Mouse (Mus musculus) embryonic fibroblast, embryonic 13.5 days (primary cell): ENCODE data around the gene Astl. TPM values are rescaled to one million over a fixed set of nuclear protein-coding genes. Genes with fewer than 3 reads are reported as not detected.

ENCODE experiments used
- H3K27ac ChIP-seq: 2 replicates; pipeline ENCODE4 v1.5.1; 2012; ENCODE audit warnings: low read length, control low read depth, inconsistent platforms; ENCODE audit not compliant: insufficient read depth
- H3K4me1 ChIP-seq: 2 replicates; pipeline ENCODE4 v1.6.1; 2011; ENCODE audit warnings: low read length; ENCODE audit not compliant: control insufficient read depth, insufficient read depth
- H3K4me3 ChIP-seq: 2 replicates; pipeline ENCODE4 v1.5.1; 2011; ENCODE audit warnings: mild to moderate bottlenecking, control low read depth, low read length; ENCODE audit not compliant: insufficient read depth
- CTCF ChIP-seq: IDR thresholded peaks from 2 replicates; pipeline ENCODE4 v1.5.1; 2011; ENCODE audit warnings: mild to moderate bottlenecking, control low read depth, low read length, moderate library complexity, borderline replicate concordance; ENCODE audit not compliant: insufficient read depth
- POLR2A ChIP-seq: IDR thresholded peaks from 2 replicates; pipeline ENCODE4 v1.6.1; 2011; ENCODE audit warnings: low read depth, mild to moderate bottlenecking, control low read depth, low read length, moderate library complexity
- polyA plus RNA-seq: library from polyadenylated mRNA; stranded (reverse); fragments of >200 nt; gene quantifications from 2 replicates; pipeline ENCODE4 v1.2.4, GENCODE M21; 2011; ENCODE audit warnings: low read depth; ENCODE audit not compliant: missing spikeins, insufficient read length

Astl gene
- polyA plus RNA-seq, 1 experiment, result not detected

GRCm38 (mm10) chr2:127391323-127391722, 52.9 kb downstream of the Astl start:
- Histone ChIP-seq H3K4me1 (no peaks in the 10 kb centered on the region), H3K4me3 (no peak overlapping the region), H3K27ac (no peak overlapping the region)
- TF ChIP-seq POLR2A (no peak), CTCF (no peak)

GRCm38 (mm10) chr2:127394606-127395161, 56.2 kb downstream of the Astl start:
- H3K27ac ChIP-seq, result no peak overlapping the region
- H3K4me1 ChIP-seq, result no peaks in the 10 kb centered on the region
- TF ChIP-seq CTCF (no peak), POLR2A (no peak)
- no peak overlapping the region for H3K4me3 ChIP-seq

- Histone ChIP-seq H3K27ac (no peak overlapping the region), H3K4me3 (no peak overlapping the region), H3K4me1 (no peaks in the 10 kb centered on the region)
- TF ChIP-seq POLR2A (no peak), CTCF (no peak)
These were observed 60.3 kb downstream of the Astl start for GRCm38 (mm10) chr2:127398738-127399137.

Other genes starting within 250 kb of the Astl start
- 25.7 and 38.2 TPM in 2 replicates for gene Ncaph, start 204.7 kb upstream of the Astl start, polyA plus RNA-seq
- 9.7 and 11.0 TPM in 2 replicates for gene Itpripl1, start 195.2 kb upstream of the Astl start, polyA plus RNA-seq
- 1.1 and 1.5 TPM in 2 replicates for gene 1810024B03Rik, start 130.4 kb upstream of the Astl start, polyA plus RNA-seq
- gene Snrnp200, start 130.3 kb upstream of the Astl start, polyA plus RNA-seq, result 62.4 and 63.6 TPM in 2 replicates
- 23.1 and 28.8 TPM in 2 replicates for gene Ciao1, start 90.8 kb upstream of the Astl start, polyA plus RNA-seq
- 59.2 and 61.2 TPM in 2 replicates for gene Tmem127, start 90.7 kb upstream of the Astl start, polyA plus RNA-seq
- gene Stard7, start 68.4 kb upstream of the Astl start, polyA plus RNA-seq, result 36.3 and 44.7 TPM in 2 replicates
- gene Dusp2, start 2.5 kb upstream of the Astl start, polyA plus RNA-seq, result not detected in 2 replicates
- not detected in 2 replicates for gene Adra2b, start 24.6 kb downstream of the Astl start, polyA plus RNA-seq
- not detected in 2 replicates for gene Gpat2, start 86.6 kb downstream of the Astl start, polyA plus RNA-seq
- gene Fahd2a, start 105.9 kb downstream of the Astl start, polyA plus RNA-seq, result 5.1 and 12.3 TPM in 2 replicates
- gene Kcnip3, start 183.5 kb downstream of the Astl start, polyA plus RNA-seq, result 2.1 and 2.2 TPM in 2 replicates
- not detected in 2 replicates for gene Prom2, start 202.8 kb downstream of the Astl start, polyA plus RNA-seq
- gene Zfp661, start 248.5 kb downstream of the Astl start, polyA plus RNA-seq, result 2.9 and 3.1 TPM in 2 replicates
- 57.6 and 70.3 TPM in 2 replicates for gene Mrps5, start 248.6 kb downstream of the Astl start, polyA plus RNA-seq